Mouse (Mus musculus): ENCODE data around the gene Gnpat.

Gnpat gene

GRCm38 (mm10) chr8:124862321-124863162, at the start of gene Gnpat, which contains the start of gene 2810004N23Rik:
TSS of gene Gnpat (plus strand) at chr8:124863033.
TSS of gene 2810004N23Rik (minus strand) at chr8:124863120.
- under 1% methylated on average over 55 of the region's 55 CpGs for WGBS

GRCm38 (mm10) chr8:124813326-124813725, 49.5 kb upstream of the Gnpat start:
- WGBS = 90% methylated on average over 4 of the region's 4 CpGs

GRCm38 (mm10) chr8:124815870-124816269, 47.0 kb upstream of the Gnpat start:
- WGBS = 85% methylated on average over 12 of the region's 12 CpGs

- WGBS = 97% methylated on average over 11 of the region's 11 CpGs
Observed at GRCm38 (mm10) chr8:124816866-124817265, 46.0 kb upstream of the Gnpat start.

- 71% methylated on average over 3 of the region's 3 CpGs for WGBS
Observed at GRCm38 (mm10) chr8:124817361-124817760, 45.5 kb upstream of the Gnpat start.

- 75% methylated on average over 6 of the region's 6 CpGs for WGBS
Observed at GRCm38 (mm10) chr8:124819612-124820115, 43.2 kb upstream of the Gnpat start.

- 86% methylated on average over 11 of the region's 11 CpGs for WGBS
Observed at GRCm38 (mm10) chr8:124820125-124820524, 42.7 kb upstream of the Gnpat start.

- 75% methylated on average over 6 of the region's 6 CpGs for WGBS
Observed at GRCm38 (mm10) chr8:124823497-124823896, 39.3 kb upstream of the Gnpat start.

GRCm38 (mm10) chr8:124826658-124827057, 36.2 kb upstream of the Gnpat start:
- 51% methylated on average over 7 of the region's 7 CpGs for WGBS

- WGBS = 11% methylated on average over 5 of the region's 5 CpGs
Observed at GRCm38 (mm10) chr8:124827387-124827786, 35.4 kb upstream of the Gnpat start.

GRCm38 (mm10) chr8:124828561-124829240, 34.1 kb upstream of the Gnpat start:
- WGBS = 70% methylated on average over 24 of the region's 24 CpGs

- WGBS = 80% methylated on average over 13 of the region's 13 CpGs
Observed at GRCm38 (mm10) chr8:124830050-124830449, 32.8 kb upstream of the Gnpat start.

- WGBS = 80% methylated on average over 6 of the region's 6 CpGs
Observed at GRCm38 (mm10) chr8:124831531-124831930, 31.3 kb upstream of the Gnpat start.

- 86% methylated on average over 6 of the region's 6 CpGs for WGBS
Observed at GRCm38 (mm10) chr8:124831941-124832340, 30.9 kb upstream of the Gnpat start.

- WGBS = 46% methylated on average over 15 of the region's 15 CpGs
Observed at GRCm38 (mm10) chr8:124833430-124834205, 29.2 kb upstream of the Gnpat start.

- WGBS = 83% methylated on average over 7 of the region's 7 CpGs
Observed at GRCm38 (mm10) chr8:124836273-124836672, 26.6 kb upstream of the Gnpat start.

- WGBS = 88% methylated on average over 2 of the region's 2 CpGs
Observed at GRCm38 (mm10) chr8:124836907-124837306, 25.9 kb upstream of the Gnpat start.

GRCm38 (mm10) chr8:124837956-124838355, 24.9 kb upstream of the Gnpat start:
- 84% methylated on average over 2 of the region's 2 CpGs for WGBS

GRCm38 (mm10) chr8:124839371-124839770, 23.5 kb upstream of the Gnpat start:
- WGBS = 82% methylated on average over 10 of the region's 10 CpGs

GRCm38 (mm10) chr8:124840900-124841299, 21.9 kb upstream of the Gnpat start:
- WGBS = 95% methylated on average over 7 of the region's 7 CpGs

- WGBS = 94% methylated on average over 10 of the region's 10 CpGs
Observed at GRCm38 (mm10) chr8:124841775-124842174, 21.1 kb upstream of the Gnpat start.

- WGBS = 77% methylated on average over 1 of the region's 1 CpGs
Observed at GRCm38 (mm10) chr8:124842929-124843328, 19.9 kb upstream of the Gnpat start.
